Mouse (Mus musculus) urinary bladder, postnatal 4 days (tissue): Measurements from ENCODE around the gene Rpl27.
"Not testable (repeated sequence)": the region's sequence is repeated elsewhere in the genome, so short reads cannot be mapped to it uniquely, and the experiment has no call there.

Experiments used
- DNase-seq, 2 experiments: peaks; one replicate each; pipeline ENCODE4 v3.0.0; 2021 to 2022; ENCODE audit warnings: low spot score in 2 of 2

Gene Rpl27

GRCm38 (mm10) chr11:101447786-101448185 lies 5.7 kb downstream of the Rpl27 start:
- no peak for DNase-seq

GRCm38 (mm10) chr11:101448274-101448746 lies 6.2 kb downstream of the Rpl27 start, which contains the start of gene Ifi35:
TSS of gene Ifi35 (plus strand) at chr11:101448407.
- peak in 1 of 2 experiments; percentile 61 for DNase-seq

GRCm38 (mm10) chr11:101448899-101449298 lies 6.8 kb downstream of the Rpl27 start:
- no peak for DNase-seq

GRCm38 (mm10) chr11:101449596-101449995 lies 7.5 kb downstream of the Rpl27 start:
- DNase-seq, result not testable (repeated sequence)

- DNase-seq, result no peak
Observed at GRCm38 (mm10) chr11:101450394-101450793, 8.3 kb downstream of the Rpl27 start.

GRCm38 (mm10) chr11:101451536-101451935 lies 9.4 kb downstream of the Rpl27 start:
- no peak for DNase-seq

GRCm38 (mm10) chr11:101452093-101452774 lies 10.1 kb downstream of the Rpl27 start:
- peak in 1 of 2 experiments; percentile 34 for DNase-seq

GRCm38 (mm10) chr11:101454702-101455101 lies 12.6 kb downstream of the Rpl27 start:
- DNase-seq, result no peak

GRCm38 (mm10) chr11:101455627-101456026 lies 13.5 kb downstream of the Rpl27 start:
- no peak for DNase-seq

- no peak for DNase-seq
Observed at GRCm38 (mm10) chr11:101457631-101458030, 15.5 kb downstream of the Rpl27 start.

GRCm38 (mm10) chr11:101458217-101458616 lies 16.1 kb downstream of the Rpl27 start:
- no peak for DNase-seq

- no peak for DNase-seq
Observed at GRCm38 (mm10) chr11:101459716-101460115, 17.6 kb downstream of the Rpl27 start.

GRCm38 (mm10) chr11:101460321-101460720 lies 18.2 kb downstream of the Rpl27 start:
- no peak for DNase-seq

- no peak for DNase-seq
Observed at GRCm38 (mm10) chr11:101462141-101462540, 20.0 kb downstream of the Rpl27 start.

GRCm38 (mm10) chr11:101462583-101463440 lies 20.7 kb downstream of the Rpl27 start:
- no peak for DNase-seq

- DNase-seq, result no peak
Observed at GRCm38 (mm10) chr11:101464211-101465100, 22.4 kb downstream of the Rpl27 start, which contains the start of gene Rnd2. TSS of gene Rnd2 (plus strand) at chr11:101464999.

- peak; percentile 80 to 81 for DNase-seq
Observed at GRCm38 (mm10) chr11:101465101-101465868, 23.2 kb downstream of the Rpl27 start.

GRCm38 (mm10) chr11:101465869-101466551 lies 23.9 kb downstream of the Rpl27 start, which contains the start of gene Vat1:
TSS of gene Vat1 (minus strand) at chr11:101466230.
- DNase-seq, result peak; percentile 70 to 77

GRCm38 (mm10) chr11:101466552-101466950 lies 24.5 kb downstream of the Rpl27 start:
- DNase-seq, result not testable (repeated sequence)
